Mouse (Mus musculus) lung, embryonic 14.5 days (tissue): ENCODE data around the gene Tango6. TPM values are rescaled to one million over a fixed set of nuclear protein-coding genes. Genes with fewer than 3 reads are reported as not detected.

Experiments
- ATAC-seq: fragments of 200-750 bp; cut with Nextera tagmentation; 2 replicates; pipeline ENCODE4 v1.8.0; 2017; ENCODE audit warnings: mild to moderate bottlenecking, moderate TSS enrichment, moderate library complexity; ENCODE audit not compliant: insufficient read depth
- DNase-seq: peaks from one replicate; pipeline ENCODE4 v3.0.0-alpha.2; 2015
- H3K27ac ChIP-seq: fragments of 300-500 bp; sonication (generic); 2 replicates; pipeline ENCODE4 v1.5.1; 2014; ENCODE audit warnings: low read depth, mild to moderate bottlenecking, moderate library complexity
- H3K27me3 ChIP-seq: fragments of 300-500 bp; sonication (generic); 2 replicates; pipeline ENCODE4 v1.6.1; 2014; ENCODE audit warnings: low read length, control low read depth; ENCODE audit not compliant: insufficient read depth
- H3K36me3 ChIP-seq: fragments of 300-500 bp; sonication (generic); 2 replicates; pipeline ENCODE4 v1.6.1; 2014; ENCODE audit warnings: control low read depth; ENCODE audit not compliant: insufficient read depth
- H3K4me1 ChIP-seq: fragments of 300-500 bp; sonication (generic); 2 replicates; pipeline ENCODE4 v1.6.1; 2014; ENCODE audit warnings: antibody characterized with exemption, control low read depth; ENCODE audit not compliant: insufficient read depth
- H3K4me2 ChIP-seq: fragments of 300-500 bp; sonication (generic); 2 replicates; pipeline ENCODE4 v1.6.1; 2014; ENCODE audit warnings: mild to moderate bottlenecking
- H3K4me3 ChIP-seq: fragments of 300-500 bp; sonication (generic); 2 replicates; pipeline ENCODE4 v1.5.1; 2014; ENCODE audit warnings: low read depth, low read length
- H3K9ac ChIP-seq: fragments of 300-500 bp; sonication (generic); 2 replicates; pipeline ENCODE4 v1.6.1; 2014
- H3K9me3 ChIP-seq: fragments of 300-500 bp; sonication (generic); 2 replicates; pipeline ENCODE4 v1.6.1; 2016; ENCODE audit warnings: low read depth, low read length, control low read depth
- CTCF ChIP-seq: IDR thresholded peaks from 2 replicates; pipeline ENCODE4 v1.5.1; 2016; ENCODE audit warnings: antibody characterized with exemption, low read depth
- WGBS: fragments of 180-500 bp; shearing (Covaris S2); extraction: QIAGEN DNeasy Blood & Tissue Kit; methylation state at CpG from one replicate; pipeline ENCODE4 v1.1.7; 2014; 5-methylcytosine and 5-hydroxymethylcytosine counted together
- polyA plus RNA-seq: library from polyadenylated mRNA; unstranded; fragments of >200 nt; fragmentation: Nextera tagmentation; extraction: Ambion mirVana; gene quantifications from 2 replicates; pipeline ENCODE4 v1.2.1, GENCODE M21; 2014

Gene Tango6
- polyA plus RNA-seq, 1 experiment from 2014 or later, result 12.6 TPM

- TF ChIP-seq CTCF, result no peak
These were observed 87.8 kb downstream of the Tango6 start for GRCm38 (mm10) chr8:106770596-106771179.

GRCm38 (mm10) chr8:106772094-106772493 is 89.2 kb downstream of the Tango6 start:
- Histone ChIP-seq H3K4me3 (no peak overlapping the region), H3K4me1 (no peaks in the 10 kb centered on the region), H3K27me3 (no peaks in the 10 kb centered on the region), H3K36me3 (no peaks in the 10 kb centered on the region), H3K9me3 (no peaks in the 10 kb centered on the region), H3K27ac (no peak overlapping the region), H3K4me2 (no peak overlapping the region), H3K9ac (no peak overlapping the region)
- no peak for ATAC-seq
- no peak for DNase-seq
- TF ChIP-seq CTCF, result no peak
- 75% methylated on average over 6 of the region's 6 CpGs for WGBS

More at GRCm38 (mm10) chr8:106770596-106771179, 87.8 kb downstream of the Tango6 start:
- H3K27me3 ChIP-seq, result no peaks in the 10 kb centered on the region
- ATAC-seq, result no peak
- H3K27ac ChIP-seq, result no peak overlapping the region
- no peak overlapping the region for H3K9ac ChIP-seq
- WGBS, result 88% methylated on average over 9 of the region's 9 CpGs
- no peak for DNase-seq
- no peaks in the 10 kb centered on the region for H3K4me1 ChIP-seq
- no peaks in the 10 kb centered on the region for H3K36me3 ChIP-seq
- H3K4me2 ChIP-seq, result no peak overlapping the region
- no peak overlapping the region for H3K4me3 ChIP-seq
- H3K9me3 ChIP-seq, result no peaks in the 10 kb centered on the region

GRCm38 (mm10) chr8:106772501-106772900 is 89.6 kb downstream of the Tango6 start:
- no peak for TF ChIP-seq CTCF
- H3K36me3 ChIP-seq, result no peaks in the 10 kb centered on the region
- no peak overlapping the region for H3K4me2 ChIP-seq
- DNase-seq, result no peak
- 83% methylated on average over 3 of the region's 3 CpGs for WGBS
- H3K9ac ChIP-seq, result no peak overlapping the region
- no peak for ATAC-seq
- H3K9me3 ChIP-seq, result no peaks in the 10 kb centered on the region
- H3K27me3 ChIP-seq, result no peaks in the 10 kb centered on the region
- no peak overlapping the region for H3K27ac ChIP-seq
- H3K4me3 ChIP-seq, result no peak overlapping the region
- H3K4me1 ChIP-seq, result no peaks in the 10 kb centered on the region

DNA sequence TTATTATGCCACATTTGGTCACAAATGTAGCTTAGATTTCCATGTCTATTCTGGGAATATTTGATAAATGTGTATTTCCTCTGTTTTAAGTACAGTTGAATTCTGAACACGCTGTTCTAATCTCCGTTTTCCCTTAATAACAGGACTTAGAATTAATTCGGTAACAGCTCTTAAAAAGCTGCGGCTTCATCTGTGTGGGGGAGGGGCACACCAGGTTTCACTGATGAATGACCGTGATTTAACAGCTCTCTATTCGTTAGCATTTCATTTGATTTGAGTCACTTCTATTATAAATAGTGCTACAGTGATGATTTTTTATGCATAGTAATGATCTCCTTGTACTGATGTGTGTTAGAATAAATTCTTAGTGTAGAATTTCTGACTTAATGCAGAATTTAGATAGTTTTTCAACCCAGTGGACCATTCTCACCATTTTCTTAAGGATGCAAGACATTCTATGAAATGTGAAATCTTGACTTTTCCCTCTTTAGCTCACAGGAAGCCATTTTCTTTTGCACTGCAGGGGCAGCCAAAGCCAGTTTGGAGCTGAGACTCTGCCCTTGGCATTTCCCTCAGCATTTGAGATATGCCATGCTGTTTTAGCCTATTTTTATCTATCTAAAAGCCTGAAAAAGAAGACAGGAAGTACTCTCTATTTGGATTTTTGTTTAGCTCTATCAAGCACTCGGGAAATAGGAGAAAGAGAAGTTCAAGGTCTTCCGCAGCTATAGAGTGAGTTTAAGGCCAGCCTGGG is 91.9 kb downstream of the Tango6 start:
- Histone ChIP-seq H3K4me2 (no peak overlapping the region), H3K4me1 (no peaks in the 10 kb centered on the region), H3K27me3 (no peaks in the 10 kb centered on the region), H3K27ac (no peak overlapping the region), H3K36me3 (no peaks in the 10 kb centered on the region), H3K9ac (no peak overlapping the region), H3K9me3 (no peaks in the 10 kb centered on the region), H3K4me3 (no peak overlapping the region)
- no peak for DNase-seq
- 82% methylated on average over 8 of the region's 8 CpGs for whole genome bisulfite sequencing
- TF ChIP-seq CTCF, result no peak
- no peak for ATAC-seq

DNA sequence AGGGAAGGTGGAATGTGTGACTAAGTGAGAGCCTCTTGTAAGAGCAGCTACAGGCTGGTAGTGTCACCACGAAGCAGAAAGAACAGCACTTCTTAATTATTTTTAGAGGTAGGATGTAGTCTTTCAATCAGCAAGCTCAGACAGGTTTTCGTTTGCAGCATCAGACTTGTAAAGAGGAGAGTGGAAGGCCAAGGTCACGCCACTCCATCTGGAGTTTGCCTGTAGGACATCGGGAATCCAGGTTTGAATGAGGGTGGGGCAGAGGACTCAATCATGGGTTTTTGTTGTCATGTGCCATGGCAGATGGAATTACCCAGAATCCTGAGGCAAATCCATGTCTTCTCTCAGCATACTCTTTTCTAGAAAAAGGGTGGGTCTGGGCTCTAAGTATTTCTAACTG is 106.8 kb downstream of the Tango6 start:
- no peak overlapping the region for H3K4me2 ChIP-seq
- no peak for TF ChIP-seq CTCF
- ATAC-seq (no peak), DNase-seq (no peak)
- H3K9ac ChIP-seq, result no peak overlapping the region
- no peak overlapping the region for H3K4me3 ChIP-seq
- no peaks in the 10 kb centered on the region for H3K36me3 ChIP-seq
- no peaks in the 10 kb centered on the region for H3K9me3 ChIP-seq
- H3K27me3 ChIP-seq, result no peaks in the 10 kb centered on the region
- WGBS, result 65% methylated on average over 4 of the region's 4 CpGs
- no peak overlapping the region; the same call in 1 of the 2 replicates for H3K27ac ChIP-seq
- no peaks in the 10 kb centered on the region for H3K4me1 ChIP-seq

DNA sequence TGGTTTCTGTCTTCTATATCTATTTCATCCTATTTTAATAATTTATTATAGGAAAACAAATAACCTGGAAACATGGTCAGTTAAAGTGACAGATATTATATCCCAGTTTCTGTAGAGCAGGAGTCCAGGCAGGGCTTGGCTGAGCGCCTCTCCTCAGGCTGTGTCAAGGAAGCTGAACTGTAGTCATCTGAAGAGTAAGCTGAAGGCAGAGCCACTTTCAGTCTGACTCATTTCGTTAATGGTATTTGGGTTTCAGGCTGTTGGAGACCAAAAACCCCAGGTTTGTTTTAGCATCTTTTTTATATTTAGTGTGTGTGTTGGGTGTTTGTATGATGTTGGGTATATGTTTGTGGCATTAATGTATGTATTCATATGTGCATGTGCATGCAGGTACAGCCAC is 112.0 kb downstream of the Tango6 start:
- 93% methylated on average over 2 of the region's 2 CpGs for WGBS
- Histone ChIP-seq H3K27ac (no peak overlapping the region), H3K9me3 (no peaks in the 10 kb centered on the region), H3K4me2 (no peak overlapping the region), H3K4me1 (no peaks in the 10 kb centered on the region), H3K4me3 (no peak overlapping the region), H3K27me3 (no peaks in the 10 kb centered on the region), H3K36me3 (no peaks in the 10 kb centered on the region), H3K9ac (no peak overlapping the region)
- TF ChIP-seq CTCF, result no peak
- DNase-seq (no peak), ATAC-seq (no peak)

- TF ChIP-seq CTCF, result no peak
- Histone ChIP-seq H3K27ac (no peak overlapping the region), H3K27me3 (no peaks in the 10 kb centered on the region), H3K9me3 (no peaks in the 10 kb centered on the region), H3K36me3 (no peaks in the 10 kb centered on the region), H3K4me3 (no peak overlapping the region), H3K9ac (no peak overlapping the region), H3K4me2 (no peak overlapping the region), H3K4me1 (no peaks in the 10 kb centered on the region)
- DNase-seq (no peak), ATAC-seq (no peak)
- WGBS, result 48% methylated on average over 1 of the region's 1 CpGs
These were observed 117.0 kb downstream of the Tango6 start for GRCm38 (mm10) chr8:106799821-106800220.
